21 mouse cellular contexts compared by ENCODE assay signal in the genomic region with DNA sequence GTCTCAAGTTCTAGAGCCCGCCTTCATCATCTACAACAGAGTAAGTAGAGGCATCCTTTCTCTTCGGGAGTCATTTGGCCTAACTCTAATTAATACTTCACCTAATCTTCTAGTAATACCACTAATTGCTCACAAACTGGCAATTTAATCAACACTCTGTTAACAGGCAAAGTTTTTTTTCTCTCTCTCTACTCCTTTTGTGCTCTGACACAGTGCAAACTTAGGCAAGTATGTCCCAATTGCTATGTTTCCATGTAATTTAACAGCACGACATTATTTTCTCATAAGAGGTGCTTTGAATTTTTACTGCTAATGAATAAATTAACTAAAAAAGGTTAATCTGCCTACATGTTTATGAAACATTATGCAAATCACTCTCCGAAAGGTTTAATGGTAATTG.
DNase-seq lines count a peak whose midpoint lies in the region; ATAC-seq and TF ChIP-seq lines count a peak whose summit lies in the region.
"Had no signal": no experiment of that assay in that cellular context is flagged by ENCODE, and none has a peak within 500 bp of the region (broad histone marks: within the 10 kb centered on the region; RNA-seq: fewer than 3 reads in every experiment).

No protein-coding gene starts in this region.

- no peak for DNase-seq in forebrain, postnatal 0 days
- DNase-seq in hindbrain, embryonic 10.5 days (ENCODE audit: low spot score), result no peak
- peak; percentile 50 for DNase-seq in brain, embryonic 14.5 days (ENCODE audit: low read depth)
- DNase-seq: adrenal gland, adult 8-10 months; adrenal gland, postnatal 14 days; adrenal gland, postnatal 36 days; cerebellum, adult 11 months; cerebellum, adult 18-20 months; cerebellum, adult 8-10 months; cerebellum, adult 9-11 months; cerebellum, postnatal 14 days; cerebellum, postnatal 36 days; embryo, embryonic 11 days had no signal

- no peak overlapping the region for H3K9ac ChIP-seq in forebrain, embryonic 13.5 days
- H3K9ac ChIP-seq in forebrain, postnatal 0 days, result no peak overlapping the region
- H3K9ac ChIP-seq in hindbrain, embryonic 16.5 days (ENCODE audit: low read depth, low read length), result no peak overlapping the region
- H3K9ac ChIP-seq in forebrain, embryonic 15.5 days (replicated peaks), result no peak overlapping the region
- H3K9ac ChIP-seq: embryonic facial prominence, embryonic 13.5 days; embryonic facial prominence, embryonic 15.5 days had no signal

- no peak for TF ChIP-seq POLR2A in brain, embryonic 14.5 days (IDR thresholded peaks at IDR 0.05; ENCODE audit: borderline replicate concordance, extremely low read depth, insufficient read depth, insufficient read length, poor library complexity, severe bottlenecking)

- no peaks in the 10 kb centered on the region for H3K27me3 ChIP-seq in forebrain, embryonic 13.5 days
- no peaks in the 10 kb centered on the region for H3K27me3 ChIP-seq in forebrain, postnatal 0 days (ENCODE audit: insufficient read depth, low read length)
- H3K27me3 ChIP-seq in hindbrain, embryonic 16.5 days (replicated peaks; ENCODE audit: control insufficient read depth, insufficient read depth, low read length), result no peaks in the 10 kb centered on the region
- no peaks in the 10 kb centered on the region for H3K27me3 ChIP-seq in hindbrain, embryonic 10.5 days (ENCODE audit: insufficient read depth, poor library complexity, severe bottlenecking)
- no peaks in the 10 kb centered on the region for H3K27me3 ChIP-seq in forebrain, embryonic 15.5 days
- H3K27me3 ChIP-seq: embryonic facial prominence, embryonic 13.5 days; embryonic facial prominence, embryonic 15.5 days had no signal

- H3K9me3 ChIP-seq in forebrain, embryonic 13.5 days (replicated peaks), result no peaks in the 10 kb centered on the region
- H3K9me3 ChIP-seq in forebrain, postnatal 0 days (ENCODE audit: low read length), result no peaks in the 10 kb centered on the region
- H3K9me3 ChIP-seq in hindbrain, embryonic 16.5 days (ENCODE audit: control insufficient read depth, low read length), result no peaks in the 10 kb centered on the region
- H3K9me3 ChIP-seq in hindbrain, embryonic 10.5 days, result no peaks in the 10 kb centered on the region
- H3K9me3 ChIP-seq in forebrain, embryonic 15.5 days, result no peaks in the 10 kb centered on the region
- H3K9me3 ChIP-seq: embryonic facial prominence, embryonic 13.5 days; embryonic facial prominence, embryonic 15.5 days had no signal

- ATAC-seq in forebrain, embryonic 13.5 days, result peak; percentile 67; the same call in 1 of the 2 replicates
- ATAC-seq in forebrain, postnatal 0 days, result no peak
- 0 out of 2 replicates have a peak, but pooled peaks have one; percentile 54 for ATAC-seq in hindbrain, embryonic 16.5 days
- ATAC-seq in forebrain, embryonic 15.5 days (replicated peaks), result peak; percentile 60; the same call in 1 of the 2 replicates
- ATAC-seq in activated CD4-positive, CD25-positive, alpha-beta regulatory T cell, adult 4 months, result no peak
- ATAC-seq in monocyte, adult 5-6 weeks (replicated peaks; ENCODE audit: insufficient number of reproducible peaks, low FRiP score, low TSS enrichment, poor library complexity, severe bottlenecking), result no peak

- H3K36me3 ChIP-seq in forebrain, embryonic 13.5 days (ENCODE audit: poor library complexity, severe bottlenecking), result no peaks in the 10 kb centered on the region
- H3K36me3 ChIP-seq in forebrain, postnatal 0 days (ENCODE audit: insufficient read depth), result no peaks in the 10 kb centered on the region
- no peaks in the 10 kb centered on the region for H3K36me3 ChIP-seq in hindbrain, embryonic 16.5 days (ENCODE audit: control insufficient read depth, insufficient read depth, low read length)
- no peaks in the 10 kb centered on the region for H3K36me3 ChIP-seq in hindbrain, embryonic 10.5 days
- H3K36me3 ChIP-seq in forebrain, embryonic 15.5 days, result no peaks in the 10 kb centered on the region
- H3K36me3 ChIP-seq: embryonic facial prominence, embryonic 13.5 days; embryonic facial prominence, embryonic 15.5 days had no signal

- 40% methylated on average over 4 of the region's 4 CpGs for WGBS in forebrain, embryonic 13.5 days
- WGBS in forebrain, postnatal 0 days, result 32% methylated on average over 4 of the region's 4 CpGs
- WGBS in hindbrain, embryonic 16.5 days, result 72% methylated on average over 4 of the region's 4 CpGs
- WGBS in hindbrain, embryonic 10.5 days, result 90% methylated on average over 4 of the region's 4 CpGs
- WGBS in forebrain, embryonic 15.5 days, result 29% methylated on average over 4 of the region's 4 CpGs

- no peak for TF ChIP-seq CTCF in forebrain, postnatal 0 days (IDR thresholded peaks at IDR 0.05; ENCODE audit: low read depth)
- no peak for TF ChIP-seq CTCF in brain, embryonic 14.5 days (IDR thresholded peaks at IDR 0.05; ENCODE audit: borderline replicate concordance, extremely low read depth, insufficient read depth, insufficient read length)

- no peak overlapping the region for H3K27ac ChIP-seq in forebrain, embryonic 13.5 days
- H3K27ac ChIP-seq in forebrain, postnatal 0 days (ENCODE audit: low read depth, low read length), result no peak overlapping the region
- no peak overlapping the region for H3K27ac ChIP-seq in hindbrain, embryonic 16.5 days (ENCODE audit: low read depth, low read length)
- no peak overlapping the region for H3K27ac ChIP-seq in hindbrain, embryonic 10.5 days
- no peak overlapping the region for H3K27ac ChIP-seq in forebrain, embryonic 15.5 days (replicated peaks)
- H3K27ac ChIP-seq: embryonic facial prominence, embryonic 13.5 days; embryonic facial prominence, embryonic 15.5 days had no signal

- no peak overlapping the region for H3K4me3 ChIP-seq in forebrain, embryonic 13.5 days
- H3K4me3 ChIP-seq in forebrain, postnatal 0 days (ENCODE audit: low read depth, low read length), result no peak overlapping the region
- no peak overlapping the region for H3K4me3 ChIP-seq in hindbrain, embryonic 16.5 days (ENCODE audit: low read length)
- no peak overlapping the region for H3K4me3 ChIP-seq in hindbrain, embryonic 10.5 days
- no peak overlapping the region for H3K4me3 ChIP-seq in forebrain, embryonic 15.5 days
- H3K4me3 ChIP-seq: embryonic facial prominence, embryonic 13.5 days; embryonic facial prominence, embryonic 15.5 days; erythroblast, embryonic 14.5 days had no signal

- H3K4me2 ChIP-seq in forebrain, embryonic 13.5 days, result no peak overlapping the region
- H3K4me2 ChIP-seq in forebrain, postnatal 0 days (ENCODE audit: low read depth), result no peak overlapping the region
- no peak overlapping the region for H3K4me2 ChIP-seq in hindbrain, embryonic 16.5 days (ENCODE audit: low read length)
- no peak overlapping the region for H3K4me2 ChIP-seq in forebrain, embryonic 15.5 days (replicated peaks)
- H3K4me2 ChIP-seq: embryonic facial prominence, embryonic 13.5 days; embryonic facial prominence, embryonic 15.5 days had no signal

- H3K4me1 ChIP-seq in forebrain, embryonic 13.5 days, result no peaks in the 10 kb centered on the region
- no peaks in the 10 kb centered on the region for H3K4me1 ChIP-seq in forebrain, postnatal 0 days (ENCODE audit: insufficient read depth)
- H3K4me1 ChIP-seq in hindbrain, embryonic 16.5 days (ENCODE audit: control insufficient read depth, insufficient read depth, low read depth, low read length), result no peaks in the 10 kb centered on the region
- H3K4me1 ChIP-seq in hindbrain, embryonic 10.5 days (replicated peaks), result no peaks in the 10 kb centered on the region
- H3K4me1 ChIP-seq in forebrain, embryonic 15.5 days, result peaks cover 2% of the 10 kb centered on the region; the same call in 1 of the 2 replicates
- H3K4me1 ChIP-seq: embryonic facial prominence, embryonic 13.5 days; embryonic facial prominence, embryonic 15.5 days had no signal

Comparison
In these comparisons a context has a peak if more than half of its experiments do, and no peak if none do; other contexts are left out.
1. ATAC-seq: peak in forebrain, embryonic 13.5 days (single experiment), hindbrain, embryonic 16.5 days (single experiment) and forebrain, embryonic 15.5 days (single experiment); none in forebrain, postnatal 0 days (single experiment), activated CD4-positive, CD25-positive, alpha-beta regulatory T cell, adult 4 months (single experiment) and monocyte, adult 5-6 weeks (single experiment).